Mouse (Mus musculus): Measurements from ENCODE around the gene Orai1. TPM values are rescaled to one million over a fixed set of nuclear protein-coding genes. Genes with fewer than 3 reads are reported as not detected.

Orai1 gene
- polyA plus RNA-seq, 1 experiment from 2014 or later: 20.1 TPM

DNA sequence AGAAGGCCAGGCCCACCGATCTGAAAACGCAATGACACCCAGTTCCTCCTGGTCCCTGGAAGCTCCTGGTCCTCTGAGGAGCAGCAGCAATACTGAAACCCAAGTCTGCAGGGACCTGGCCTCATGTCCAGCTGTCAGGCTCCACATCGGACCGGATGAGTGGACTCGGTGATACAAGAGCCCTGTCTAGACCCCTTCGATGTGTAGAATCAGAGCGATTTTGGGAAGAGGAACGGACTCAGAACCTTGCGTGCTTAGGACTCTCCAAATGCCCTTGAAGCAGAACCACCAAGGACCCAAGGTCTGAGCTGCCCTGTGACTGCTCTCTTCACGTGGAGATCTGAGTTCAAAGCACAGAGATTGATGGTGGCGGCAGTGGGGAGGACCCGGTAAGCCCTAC, 53.2 kb downstream of the Orai1 start, which contains the start of gene Tmem120b:
Gene Tmem120b (plus strand): TSS at position 301 of the 400 bp plus-strand sequence.
- Histone ChIP-seq H3K4me1 (ENCODE audit: control insufficient read depth, insufficient read depth, low read length) (no peaks in the 10 kb centered on the region), H3K27ac (ENCODE audit: low read length) (no peak within 1 kb of the TSS), H3K4me3 (ENCODE audit: low read length) (no peak within 1 kb of the TSS), H3K9ac (ENCODE audit: low read depth, low read length) (no peak within 1 kb of the TSS), H3K36me3 (ENCODE audit: control insufficient read depth, insufficient read depth, low read length) (no peaks in the 10 kb centered on the region), H3K9me3 (ENCODE audit: control insufficient read depth, low read length) (no peaks in the 10 kb centered on the region), H3K27me3 (replicated peaks; ENCODE audit: control insufficient read depth, insufficient read depth, low read length) (no peaks in the 10 kb centered on the region), H3K4me2 (ENCODE audit: low read depth, low read length) (no peak within 1 kb of the TSS)
- no peak for ATAC-seq
- 87% methylated on average over 12 of the region's 12 CpGs for WGBS

DNA sequence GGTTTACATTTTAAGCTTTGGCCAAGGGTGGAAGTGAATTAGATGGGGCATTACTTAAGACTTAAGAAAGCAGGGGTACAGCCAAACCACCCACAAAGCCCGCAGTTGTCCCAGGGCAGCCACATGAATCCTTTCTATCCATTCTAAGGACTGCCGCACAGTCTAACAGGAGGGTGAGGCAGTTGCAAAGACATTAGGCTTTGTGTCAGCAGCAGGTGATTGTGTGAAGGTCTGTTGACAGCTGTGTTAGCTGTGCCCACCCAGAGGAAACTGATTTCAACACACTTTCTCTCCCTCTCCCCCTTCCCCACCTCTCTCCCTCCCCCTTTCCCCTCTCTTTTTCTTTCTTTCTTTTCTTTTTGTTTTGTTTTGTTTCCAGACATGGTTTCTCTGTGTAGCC, 53.8 kb downstream of the Orai1 start:
- Histone ChIP-seq H3K4me1 (ENCODE audit: control insufficient read depth, insufficient read depth, low read length) (no peaks in the 10 kb centered on the region), H3K9ac (ENCODE audit: low read depth, low read length) (no peak overlapping the region), H3K9me3 (ENCODE audit: control insufficient read depth, low read length) (no peaks in the 10 kb centered on the region), H3K4me2 (ENCODE audit: low read depth, low read length) (no peak overlapping the region), H3K27me3 (replicated peaks; ENCODE audit: control insufficient read depth, insufficient read depth, low read length) (no peaks in the 10 kb centered on the region), H3K36me3 (ENCODE audit: control insufficient read depth, insufficient read depth, low read length) (no peaks in the 10 kb centered on the region), H3K4me3 (ENCODE audit: low read length) (no peak overlapping the region), H3K27ac (ENCODE audit: low read length) (no peak overlapping the region)
- WGBS: 97% methylated on average over 2 of the region's 2 CpGs
- no peak for ATAC-seq

- H3K27ac ChIP-seq (ENCODE audit: low read length): peak overlapping the region; percentile 48
- H3K9me3 ChIP-seq (ENCODE audit: control insufficient read depth, low read length): peaks cover 4% of the 10 kb centered on the region; the same call in 1 of the 2 replicates
- peak overlapping the region; percentile 78 for H3K4me3 ChIP-seq (ENCODE audit: low read length)
- H3K36me3 ChIP-seq (ENCODE audit: control insufficient read depth, insufficient read depth, low read length): no peaks in the 10 kb centered on the region
- WGBS: 7% methylated on average over 45 of the region's 45 CpGs
- H3K4me1 ChIP-seq (ENCODE audit: control insufficient read depth, insufficient read depth, low read length): peaks cover 16% of the 10 kb centered on the region
- H3K4me2 ChIP-seq (ENCODE audit: low read depth, low read length): peak overlapping the region; percentile 99
- peak overlapping the region; percentile 80 for H3K9ac ChIP-seq (ENCODE audit: low read depth, low read length)
- ATAC-seq: peak; percentile 96
- H3K27me3 ChIP-seq (replicated peaks; ENCODE audit: control insufficient read depth, insufficient read depth, low read length): no peaks in the 10 kb centered on the region
Measured at GRCm38 (mm10) chr5:123075576-123076418, 60.9 kb downstream of the Orai1 start.

DNA sequence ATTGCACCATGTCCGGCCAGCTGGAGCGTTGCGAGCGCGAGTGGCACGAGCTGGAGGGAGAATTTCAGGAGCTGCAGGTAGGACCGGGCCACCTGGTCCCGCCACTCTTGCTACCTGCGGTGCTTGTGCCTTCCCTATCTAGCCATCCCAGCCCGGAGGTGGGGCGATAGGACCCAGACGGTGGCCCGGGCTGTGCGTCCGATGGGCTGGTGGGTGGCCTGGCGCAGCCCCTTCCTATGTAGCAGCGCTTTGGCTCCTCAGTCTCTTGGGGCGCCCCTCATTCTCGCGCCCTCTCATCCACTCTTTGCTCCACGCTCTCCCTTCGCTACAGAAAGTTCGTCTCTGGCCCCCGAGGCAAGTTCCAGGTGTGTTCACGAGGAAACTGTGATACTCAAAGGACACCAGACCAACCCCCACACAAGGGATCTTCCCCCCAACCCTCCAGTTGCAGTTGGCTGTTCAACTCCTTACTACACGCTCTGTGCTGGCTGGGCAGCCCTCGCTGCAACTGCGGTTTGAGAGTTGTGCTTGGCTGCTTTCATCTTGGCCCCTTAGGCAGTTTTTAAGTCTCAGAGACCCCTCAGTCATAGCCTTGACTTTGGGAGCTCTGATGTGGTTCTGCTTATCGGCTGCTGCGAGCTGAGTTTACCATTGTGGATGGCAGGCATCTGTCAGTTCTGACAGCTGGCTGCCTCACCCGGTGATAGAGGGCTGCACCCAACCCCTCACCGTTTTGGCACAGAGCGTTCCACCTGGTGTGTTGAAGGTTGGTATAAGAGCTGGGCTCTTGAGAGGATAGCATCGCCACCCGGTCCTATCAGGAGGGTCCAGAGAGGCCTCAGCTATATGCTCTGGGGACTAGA, 61.8 kb downstream of the Orai1 start:
- peak overlapping the region; percentile 48; the same call in 1 of the 2 replicates for H3K27ac ChIP-seq (ENCODE audit: low read length)
- peak overlapping the region; percentile 78 for H3K4me3 ChIP-seq (ENCODE audit: low read length)
- H3K9ac ChIP-seq (ENCODE audit: low read depth, low read length): peak overlapping the region; percentile 80
- peaks cover 4% of the 10 kb centered on the region; the same call in 1 of the 2 replicates for H3K9me3 ChIP-seq (ENCODE audit: control insufficient read depth, low read length)
- ATAC-seq: peak; percentile 83
- no peaks in the 10 kb centered on the region for H3K36me3 ChIP-seq (ENCODE audit: control insufficient read depth, insufficient read depth, low read length)
- H3K4me1 ChIP-seq (ENCODE audit: control insufficient read depth, insufficient read depth, low read length): peaks cover 16% of the 10 kb centered on the region
- WGBS: 3% methylated on average over 35 of the region's 35 CpGs
- peak overlapping the region; percentile 99 for H3K4me2 ChIP-seq (ENCODE audit: low read depth, low read length)
- H3K27me3 ChIP-seq (replicated peaks; ENCODE audit: control insufficient read depth, insufficient read depth, low read length): no peaks in the 10 kb centered on the region

GRCm38 (mm10) chr5:123079568-123079967, 64.7 kb downstream of the Orai1 start:
- H3K27ac ChIP-seq (ENCODE audit: low read length): peak overlapping the region; percentile 11; the same call in 1 of the 2 replicates
- H3K4me3 ChIP-seq (ENCODE audit: low read length): no peak overlapping the region
- no peaks in the 10 kb centered on the region for H3K27me3 ChIP-seq (replicated peaks; ENCODE audit: control insufficient read depth, insufficient read depth, low read length)
- peaks cover 16% of the 10 kb centered on the region for H3K4me1 ChIP-seq (ENCODE audit: control insufficient read depth, insufficient read depth, low read length)
- no peaks in the 10 kb centered on the region for H3K36me3 ChIP-seq (ENCODE audit: control insufficient read depth, insufficient read depth, low read length)
- peaks cover 4% of the 10 kb centered on the region; the same call in 1 of the 2 replicates for H3K9me3 ChIP-seq (ENCODE audit: control insufficient read depth, low read length)
- no peak overlapping the region for H3K9ac ChIP-seq (ENCODE audit: low read depth, low read length)
- 71% methylated on average over 1 of the region's 1 CpGs for WGBS
- no peak for ATAC-seq
- H3K4me2 ChIP-seq (ENCODE audit: low read depth, low read length): no peak overlapping the region

- peaks cover 4% of the 10 kb centered on the region; the same call in 1 of the 2 replicates for H3K9me3 ChIP-seq (ENCODE audit: control insufficient read depth, low read length)
- H3K4me2 ChIP-seq (ENCODE audit: low read depth, low read length): no peak overlapping the region
- no peaks in the 10 kb centered on the region for H3K36me3 ChIP-seq (ENCODE audit: control insufficient read depth, insufficient read depth, low read length)
- H3K27ac ChIP-seq (ENCODE audit: low read length): peak overlapping the region; percentile 11; the same call in 1 of the 2 replicates
- no peak overlapping the region for H3K9ac ChIP-seq (ENCODE audit: low read depth, low read length)
- no peaks in the 10 kb centered on the region for H3K27me3 ChIP-seq (replicated peaks; ENCODE audit: control insufficient read depth, insufficient read depth, low read length)
- H3K4me3 ChIP-seq (ENCODE audit: low read length): no peak overlapping the region
- 50% methylated on average over 8 of the region's 8 CpGs for WGBS
- H3K4me1 ChIP-seq (ENCODE audit: control insufficient read depth, insufficient read depth, low read length): peaks cover 16% of the 10 kb centered on the region
- ATAC-seq: no peak
Measured at GRCm38 (mm10) chr5:123080041-123080440, 65.2 kb downstream of the Orai1 start.

Other genes with a start within 250 kb of the Orai1 start
- 15.0 and 17.1 TPM in 2 replicates for gene Camkk2, start 235.7 kb upstream of the Orai1 start, polyA plus RNA-seq (2015; fragmentation: Nextera tagmentation; extraction: Ambion mirVana)
- 322 and 351 TPM in 2 replicates for gene Anapc5, start 193.7 kb upstream of the Orai1 start, polyA plus RNA-seq (2015; fragmentation: Nextera tagmentation; extraction: Ambion mirVana)
- 26.9 and 32.4 TPM in 2 replicates for gene Rnf34, start 165.0 kb upstream of the Orai1 start, polyA plus RNA-seq (2015; fragmentation: Nextera tagmentation; extraction: Ambion mirVana)
- 21.6 and 22.4 TPM in 2 replicates for gene Kdm2b, start 25.3 kb upstream of the Orai1 start, polyA plus RNA-seq (2015; fragmentation: Nextera tagmentation; extraction: Ambion mirVana)
- 0.57 TPM in 1 of 2 replicates, not detected in the other for gene Morn3, start 31.9 kb downstream of the Orai1 start, polyA plus RNA-seq (2015; fragmentation: Nextera tagmentation; extraction: Ambion mirVana)
- gene Tmem120b, start 53.3 kb downstream of the Orai1 start, polyA plus RNA-seq (2015; fragmentation: Nextera tagmentation; extraction: Ambion mirVana): 10.4 and 10.9 TPM in 2 replicates
- 2.5 and 2.8 TPM in 2 replicates for gene Rhof, start 117.6 kb downstream of the Orai1 start, polyA plus RNA-seq (2015; fragmentation: Nextera tagmentation; extraction: Ambion mirVana)
- 6.6 and 6.9 TPM in 2 replicates for gene Setd1b, start 127.1 kb downstream of the Orai1 start, polyA plus RNA-seq (2015; fragmentation: Nextera tagmentation; extraction: Ambion mirVana)
- 64.3 and 66.3 TPM in 2 replicates for gene Psmd9, start 154.3 kb downstream of the Orai1 start, polyA plus RNA-seq (2015; fragmentation: Nextera tagmentation; extraction: Ambion mirVana)
- 9.0 and 9.9 TPM in 2 replicates for gene Hpd, start 167.7 kb downstream of the Orai1 start, polyA plus RNA-seq (2015; fragmentation: Nextera tagmentation; extraction: Ambion mirVana)
- gene Wdr66, start 237.0 kb downstream of the Orai1 start, polyA plus RNA-seq (2015; fragmentation: Nextera tagmentation; extraction: Ambion mirVana): 0.40 and 0.50 TPM in 2 replicates